Mouse (Mus musculus) stomach, embryonic 15.5 days (tissue): ENCODE data around the gene Tfpi. TPM values are rescaled to one million over a fixed set of nuclear protein-coding genes. Genes with fewer than 3 reads are reported as not detected.
"Not testable (repeated sequence)": the region's sequence is repeated elsewhere in the genome, so short reads cannot be mapped to it uniquely, and the experiment has no call there.

Experiments used
- ATAC-seq: fragments of 200-750 bp; cut with Nextera tagmentation; 2 replicates; pipeline ENCODE4 v1.8.0; 2017; ENCODE audit warnings: low read depth, moderate number of reproducible peaks, moderate TSS enrichment; ENCODE audit not compliant: insufficient read depth, low FRiP score
- H3K27ac ChIP-seq: fragments of 300-500 bp; sonication (generic); 2 replicates; pipeline ENCODE4 v1.5.1; 2015; ENCODE audit warnings: mild to moderate bottlenecking, inconsistent platforms
- H3K27me3 ChIP-seq: fragments of 300-500 bp; sonication (generic); replicated peaks from 2 replicates; pipeline ENCODE4 v1.6.1; 2015; ENCODE audit warnings: inconsistent platforms
- H3K36me3 ChIP-seq: fragments of 300-500 bp; sonication (generic); 2 replicates; pipeline ENCODE4 v1.6.1; 2015; ENCODE audit warnings: inconsistent platforms
- H3K4me1 ChIP-seq: fragments of 300-500 bp; sonication (generic); 2 replicates; pipeline ENCODE4 v1.6.1; 2015; ENCODE audit warnings: inconsistent platforms
- H3K4me2 ChIP-seq: fragments of 300-500 bp; sonication (generic); 2 replicates; pipeline ENCODE4 v1.6.1; 2015; ENCODE audit warnings: mild to moderate bottlenecking, inconsistent platforms
- H3K4me3 ChIP-seq: fragments of 300-500 bp; sonication (generic); replicated peaks from 2 replicates; pipeline ENCODE4 v1.5.1; 2015; ENCODE audit warnings: inconsistent platforms
- H3K9ac ChIP-seq: fragments of 300-500 bp; sonication (generic); 2 replicates; pipeline ENCODE4 v1.6.1; 2015; ENCODE audit warnings: inconsistent platforms
- H3K9me3 ChIP-seq: fragments of 300-500 bp; sonication (generic); 2 replicates; pipeline ENCODE4 v1.6.1; 2016; ENCODE audit warnings: inconsistent platforms
- WGBS: fragments of 180-500 bp; shearing (Covaris S2); methylation state at CpG from one replicate; pipeline ENCODE4 v1.1.7; 2015; 5-methylcytosine and 5-hydroxymethylcytosine counted together
- polyA plus RNA-seq: library from polyadenylated mRNA; unstranded; fragments of >200 nt; fragmentation: Nextera tagmentation; extraction: Ambion mirVana; gene quantifications from 2 replicates; pipeline ENCODE4 v1.2.1, GENCODE M21; 2015

Tfpi gene
- polyA plus RNA-seq: 44.2 and 47.4 TPM in 2 replicates

- H3K9me3 ChIP-seq: no peaks in the 10 kb centered on the region
- WGBS: 18% methylated on average over 4 of the region's 4 CpGs
- ATAC-seq: peak; percentile 61; the same call in 1 of the 2 replicates
These were observed at the start of gene Tfpi for GRCm38 (mm10) chr2:84476577-84476976. Gene Tfpi (minus strand): TSS chr2:84476775.

GRCm38 (mm10) chr2:84526221-84526620, 49.6 kb upstream of the Tfpi start:
- ATAC-seq: no peak
- H3K27me3 ChIP-seq: no peaks in the 10 kb centered on the region
- H3K4me3 ChIP-seq: no peak overlapping the region
- H3K9me3 ChIP-seq: no peaks in the 10 kb centered on the region
- no peak overlapping the region for H3K9ac ChIP-seq
- H3K27ac ChIP-seq: no peak overlapping the region
- H3K36me3 ChIP-seq: no peaks in the 10 kb centered on the region
- WGBS: 57% methylated on average over 7 of the region's 7 CpGs
- no peak overlapping the region for H3K4me2 ChIP-seq
- H3K4me1 ChIP-seq: no peaks in the 10 kb centered on the region

More at GRCm38 (mm10) chr2:84476577-84476976, at the start of gene Tfpi:
- peak within 1 kb of the TSS; percentile 49 for H3K27ac ChIP-seq
- H3K36me3 ChIP-seq: no peaks in the 10 kb centered on the region
- H3K4me1 ChIP-seq: no peaks in the 10 kb centered on the region
- H3K4me3 ChIP-seq: peak within 1 kb of the TSS; percentile 38
- H3K4me2 ChIP-seq: peak within 1 kb of the TSS; percentile 53
- H3K27me3 ChIP-seq: no peaks in the 10 kb centered on the region
- H3K9ac ChIP-seq: no peak within 1 kb of the TSS

- ATAC-seq: no peak
- Histone ChIP-seq H3K27ac (no peak overlapping the region), H3K9me3 (no peaks in the 10 kb centered on the region), H3K4me2 (no peak overlapping the region), H3K4me1 (no peaks in the 10 kb centered on the region), H3K4me3 (no peak overlapping the region), H3K36me3 (no peaks in the 10 kb centered on the region), H3K9ac (no peak overlapping the region), H3K27me3 (no peaks in the 10 kb centered on the region)
- 60% methylated on average over 6 of the region's 6 CpGs for WGBS
These were observed 49.2 kb upstream of the Tfpi start for GRCm38 (mm10) chr2:84525806-84526205.

- no peaks in the 10 kb centered on the region for H3K9me3 ChIP-seq
- H3K4me2 ChIP-seq: no peak overlapping the region
- H3K4me3 ChIP-seq: no peak overlapping the region
- H3K4me1 ChIP-seq: no peaks in the 10 kb centered on the region
- H3K27ac ChIP-seq: peak overlapping the region; percentile 48
- ATAC-seq: peak; percentile 94
- no peaks in the 10 kb centered on the region for H3K27me3 ChIP-seq
- 55% methylated on average over 5 of the region's 5 CpGs for WGBS
- H3K36me3 ChIP-seq: no peaks in the 10 kb centered on the region
- H3K9ac ChIP-seq: no peak overlapping the region
These were observed 48.5 kb upstream of the Tfpi start for GRCm38 (mm10) chr2:84525047-84525446.

GRCm38 (mm10) chr2:84523994-84524393, 47.4 kb upstream of the Tfpi start:
- H3K4me1 ChIP-seq: 0 out of 2 replicates have a peak, but pooled peaks cover 6% of the 10 kb centered on the region
- WGBS: 66% methylated on average over 6 of the region's 6 CpGs
- no peak overlapping the region for H3K4me2 ChIP-seq
- no peaks in the 10 kb centered on the region for H3K27me3 ChIP-seq
- H3K4me3 ChIP-seq: no peak overlapping the region
- H3K36me3 ChIP-seq: no peaks in the 10 kb centered on the region
- ATAC-seq: no peak
- H3K27ac ChIP-seq: no peak overlapping the region
- H3K9ac ChIP-seq: no peak overlapping the region
- H3K9me3 ChIP-seq: no peaks in the 10 kb centered on the region

GRCm38 (mm10) chr2:84523103-84523865, 46.7 kb upstream of the Tfpi start:
- H3K27me3 ChIP-seq: no peaks in the 10 kb centered on the region
- WGBS: 53% methylated on average over 6 of the region's 6 CpGs
- peak overlapping the region; percentile 28 for H3K27ac ChIP-seq
- ATAC-seq: no peak
- H3K9ac ChIP-seq: no peak overlapping the region
- 0 out of 2 replicates have a peak, but pooled peaks cover 6% of the 10 kb centered on the region for H3K4me1 ChIP-seq
- no peaks in the 10 kb centered on the region for H3K36me3 ChIP-seq
- H3K4me3 ChIP-seq: no peak overlapping the region
- H3K9me3 ChIP-seq: no peaks in the 10 kb centered on the region
- no peak overlapping the region for H3K4me2 ChIP-seq

GRCm38 (mm10) chr2:84519514-84520067, 43.0 kb upstream of the Tfpi start:
- Histone ChIP-seq H3K27ac (peak overlapping the region; percentile 82), H3K36me3 (no peaks in the 10 kb centered on the region), H3K9ac (no peak overlapping the region), H3K4me3 (no peak overlapping the region), H3K27me3 (no peaks in the 10 kb centered on the region), H3K4me1 (0 out of 2 replicates have a peak, but pooled peaks cover 6% of the 10 kb centered on the region), H3K4me2 (peak overlapping the region; percentile 29), H3K9me3 (no peaks in the 10 kb centered on the region)
- 33% methylated on average over 12 of the region's 12 CpGs for WGBS
- peak; percentile 88 for ATAC-seq

- H3K9me3 ChIP-seq: no peaks in the 10 kb centered on the region
- peak overlapping the region; percentile 82 for H3K27ac ChIP-seq
- 53% methylated on average over 5 of the region's 5 CpGs for WGBS
- peak overlapping the region; percentile 29 for H3K4me2 ChIP-seq
- H3K9ac ChIP-seq: no peak overlapping the region
- no peaks in the 10 kb centered on the region for H3K36me3 ChIP-seq
- 0 out of 2 replicates have a peak, but pooled peaks cover 6% of the 10 kb centered on the region for H3K4me1 ChIP-seq
- no peak overlapping the region for H3K4me3 ChIP-seq
- no peaks in the 10 kb centered on the region for H3K27me3 ChIP-seq
- peak; percentile 63 for ATAC-seq
These were observed 42.2 kb upstream of the Tfpi start for GRCm38 (mm10) chr2:84518767-84519166.

GRCm38 (mm10) chr2:84513281-84513680, 36.7 kb upstream of the Tfpi start:
- H3K27me3 ChIP-seq: no peaks in the 10 kb centered on the region
- H3K4me3 ChIP-seq: no peak overlapping the region
- no peaks in the 10 kb centered on the region for H3K36me3 ChIP-seq
- no peaks in the 10 kb centered on the region for H3K4me1 ChIP-seq
- no peak overlapping the region for H3K9ac ChIP-seq
- no peaks in the 10 kb centered on the region for H3K9me3 ChIP-seq
- H3K4me2 ChIP-seq: no peak overlapping the region
- 85% methylated on average over 3 of the region's 3 CpGs for WGBS
- ATAC-seq: no peak
- H3K27ac ChIP-seq: no peak overlapping the region

- Histone ChIP-seq H3K36me3 (no peaks in the 10 kb centered on the region), H3K4me3 (no peak overlapping the region), H3K4me1 (no peaks in the 10 kb centered on the region), H3K9ac (no peak overlapping the region), H3K9me3 (no peaks in the 10 kb centered on the region), H3K4me2 (no peak overlapping the region), H3K27me3 (no peaks in the 10 kb centered on the region), H3K27ac (no peak overlapping the region)
- WGBS: 70% methylated on average over 2 of the region's 2 CpGs
- no peak for ATAC-seq
These were observed 34.9 kb upstream of the Tfpi start for GRCm38 (mm10) chr2:84511508-84511907.

GRCm38 (mm10) chr2:84511036-84511435, 34.5 kb upstream of the Tfpi start:
- no peak for ATAC-seq
- Histone ChIP-seq H3K4me2 (no peak overlapping the region), H3K9ac (no peak overlapping the region)

GRCm38 (mm10) chr2:84504954-84505394, 28.4 kb upstream of the Tfpi start:
- not testable (repeated sequence) for ATAC-seq, H3K36me3 ChIP-seq

More at GRCm38 (mm10) chr2:84511036-84511435, 34.5 kb upstream of the Tfpi start:
- 90% methylated on average over 4 of the region's 4 CpGs for WGBS
- H3K9me3 ChIP-seq: no peaks in the 10 kb centered on the region
- no peaks in the 10 kb centered on the region for H3K27me3 ChIP-seq
- H3K27ac ChIP-seq: no peak overlapping the region
- no peaks in the 10 kb centered on the region for H3K4me1 ChIP-seq
- no peaks in the 10 kb centered on the region for H3K36me3 ChIP-seq
- H3K4me3 ChIP-seq: no peak overlapping the region

More at GRCm38 (mm10) chr2:84504954-84505394, 28.4 kb upstream of the Tfpi start:
- not testable (repeated sequence) for H3K9ac ChIP-seq, H3K4me3 ChIP-seq, H3K9me3 ChIP-seq, H3K27ac ChIP-seq, H3K27me3 ChIP-seq, H3K4me1 ChIP-seq
- 0 out of 2 replicates have a peak overlapping the region, but pooled peaks have one; percentile 25 for H3K4me2 ChIP-seq
- 60% methylated on average over 6 of the region's 11 CpGs for WGBS
